Mouse (Mus musculus) adrenal gland, postnatal 10 days (tissue): ENCODE measurements around the gene Ctsf. TPM values are rescaled to one million over a fixed set of nuclear protein-coding genes. Genes with fewer than 3 reads are reported as not detected.
"Not testable (repeated sequence)": the region's sequence is repeated elsewhere in the genome, so short reads cannot be mapped to it uniquely, and the experiment has no call there.

Experiments used
- DNase-seq: peaks from one replicate; pipeline ENCODE4 v3.0.0; 2021; ENCODE audit warnings: mixed read lengths
- long read RNA-seq, 2 experiments: library from polyadenylated mRNA; stranded (forward); transcript quantifications; one replicate each; pipeline ENCODE4 v2.0.0; 2021
- total RNA-seq, 2 experiments: library from RNA; stranded (reverse); gene quantifications; 2 replicates each; pipeline ENCODE4 v1.2.3; 2021

The Ctsf gene
- 100 to 1,000 TPM; 205 to 216 TPM for total RNA-seq
- long read RNA-seq, experiment 1, transcript Ctsf-211 (13 exons, 2,093 nt) = minor isoform, 5 of 537 reads
- long read RNA-seq, experiment 1, transcript Ctsf-201 (14 exons, 1,980 nt) = major isoform, 455 of 537 reads
- long read RNA-seq, experiment 1, partial matches to known transcripts = 29 of 537 reads
- long read RNA-seq, experiment 1, other reads (novel, unspliced or antisense) = 46 of 537 reads
- long read RNA-seq, experiment 2, transcript Ctsf-203 (2 exons, 491 nt) = minor isoform, 5 of 243 reads
- long read RNA-seq, experiment 2, transcript Ctsf-201 (14 exons, 1,980 nt) = major isoform, 205 of 243 reads
- long read RNA-seq, experiment 2, partial matches to known transcripts = 6 of 243 reads
- long read RNA-seq, experiment 2, other reads (novel, unspliced or antisense) = 24 of 243 reads

GRCm38 (mm10) chr19:4854552-4855469 lies at the start of gene Ctsf:
Ctsf (plus strand) TSS chr19:4855130.
- peak; percentile 96 for DNase-seq

GRCm38 (mm10) chr19:4810309-4810708 lies 44.6 kb upstream of the Ctsf start:
- no peak for DNase-seq

- DNase-seq = no peak
These were observed 44.2 kb upstream of the Ctsf start for GRCm38 (mm10) chr19:4810746-4811062.

- DNase-seq = peak; percentile 98
These were observed 43.6 kb upstream of the Ctsf start, which contains the start of the genes Gm21992 and Rbm14 for GRCm38 (mm10) chr19:4811063-4811908. Gm21992 (minus strand) TSS chr19:4811612. Rbm14 (minus strand) TSS chr19:4811634.

GRCm38 (mm10) chr19:4811909-4812242 lies 43.1 kb upstream of the Ctsf start:
- no peak for DNase-seq

GRCm38 (mm10) chr19:4812334-4812949 lies 42.5 kb upstream of the Ctsf start:
- not testable (repeated sequence) for DNase-seq

GRCm38 (mm10) chr19:4813015-4813414 lies 41.9 kb upstream of the Ctsf start:
- DNase-seq = peak; percentile 50

- no peak for DNase-seq
These were observed 37.6 kb upstream of the Ctsf start for GRCm38 (mm10) chr19:4817182-4817835.

GRCm38 (mm10) chr19:4820678-4821303 lies 34.1 kb upstream of the Ctsf start:
- peak; percentile 89 for DNase-seq

GRCm38 (mm10) chr19:4828444-4829114 lies 26.4 kb upstream of the Ctsf start:
- no peak for DNase-seq

GRCm38 (mm10) chr19:4829156-4829555 lies 25.8 kb upstream of the Ctsf start:
- peak; percentile 85 for DNase-seq

- DNase-seq = peak; percentile 62
These were observed 21.0 kb upstream of the Ctsf start for GRCm38 (mm10) chr19:4833977-4834376.

- DNase-seq = peak; percentile 50
These were observed 18.8 kb upstream of the Ctsf start for GRCm38 (mm10) chr19:4836096-4836495.

- DNase-seq = no peak
These were observed 17.9 kb upstream of the Ctsf start for GRCm38 (mm10) chr19:4837049-4837448.

- no peak for DNase-seq
These were observed 16.3 kb upstream of the Ctsf start for GRCm38 (mm10) chr19:4838526-4839140.

GRCm38 (mm10) chr19:4839149-4839548 lies 15.8 kb upstream of the Ctsf start, which contains the start of the genes Ccs and Ccdc87:
Ccs (minus strand) TSS chr19:4839332.
Ccdc87 (plus strand) TSS chr19:4839366.
- peak; percentile 98 for DNase-seq

GRCm38 (mm10) chr19:4840848-4841247 lies 14.1 kb upstream of the Ctsf start:
- no peak for DNase-seq

- DNase-seq = no peak
These were observed 12.3 kb upstream of the Ctsf start for GRCm38 (mm10) chr19:4842611-4843010.

- DNase-seq = no peak
These were observed 9.1 kb upstream of the Ctsf start for GRCm38 (mm10) chr19:4845846-4846245.

- no peak for DNase-seq
These were observed 7.4 kb upstream of the Ctsf start for GRCm38 (mm10) chr19:4847490-4847889.
